Mouse (Mus musculus) hindbrain, embryonic 15.5 days (tissue): ENCODE results near the gene Sppl2b. TPM values are rescaled to one million over a fixed set of nuclear protein-coding genes. Genes with fewer than 3 reads are reported as not detected.
A peak's percentile ranks its signal among the peaks of the same experiment; 100 is the strongest.

Experiments used
- ATAC-seq: fragments of 200-750 bp; cut with Nextera tagmentation; 2 replicates; pipeline ENCODE4 v1.8.0; 2017; ENCODE audit warnings: low read depth, moderate number of reproducible peaks, moderate TSS enrichment; ENCODE audit not compliant: low FRiP score
- H3K27ac ChIP-seq: fragments of 300-500 bp; sonication (generic); replicated peaks from 2 replicates; pipeline ENCODE4 v1.5.1; 2015; ENCODE audit warnings: mild to moderate bottlenecking, inconsistent platforms
- H3K27me3 ChIP-seq: fragments of 300-500 bp; sonication (generic); 2 replicates; pipeline ENCODE4 v1.6.1; 2015; ENCODE audit warnings: control low read depth, inconsistent platforms
- H3K36me3 ChIP-seq: fragments of 300-500 bp; sonication (generic); 2 replicates; pipeline ENCODE4 v1.6.1; 2015; ENCODE audit warnings: control low read depth, inconsistent platforms
- H3K4me1 ChIP-seq: fragments of 300-500 bp; sonication (generic); replicated peaks from 2 replicates; pipeline ENCODE4 v1.6.1; 2015; ENCODE audit warnings: control low read depth, inconsistent platforms
- H3K4me2 ChIP-seq: fragments of 300-500 bp; sonication (generic); 2 replicates; pipeline ENCODE4 v1.6.1; 2015; ENCODE audit warnings: moderate library complexity, mild to moderate bottlenecking, inconsistent platforms
- H3K4me3 ChIP-seq: fragments of 300-500 bp; sonication (generic); 2 replicates; pipeline ENCODE4 v1.5.1; 2015; ENCODE audit warnings: mild to moderate bottlenecking, inconsistent platforms
- H3K9ac ChIP-seq: fragments of 300-500 bp; sonication (generic); 2 replicates; pipeline ENCODE4 v1.6.1; 2015; ENCODE audit warnings: inconsistent platforms
- H3K9me3 ChIP-seq: fragments of 300-500 bp; sonication (generic); 2 replicates; pipeline ENCODE4 v1.6.1; 2016; ENCODE audit warnings: control low read depth, inconsistent platforms
- WGBS: fragments of 180-500 bp; shearing (Covaris S2); methylation state at CpG from one replicate; pipeline ENCODE4 v1.1.7; 2015; 5-methylcytosine and 5-hydroxymethylcytosine counted together
- polyA plus RNA-seq: library from polyadenylated mRNA; unstranded; fragments of >200 nt; fragmentation: Nextera tagmentation; extraction: Ambion mirVana; gene quantifications from 2 replicates; pipeline ENCODE4 v1.2.1, GENCODE M21; 2015

Sppl2b gene
- polyA plus RNA-seq, 1 experiment from 2014 or later, result 87.4 TPM

DNA sequence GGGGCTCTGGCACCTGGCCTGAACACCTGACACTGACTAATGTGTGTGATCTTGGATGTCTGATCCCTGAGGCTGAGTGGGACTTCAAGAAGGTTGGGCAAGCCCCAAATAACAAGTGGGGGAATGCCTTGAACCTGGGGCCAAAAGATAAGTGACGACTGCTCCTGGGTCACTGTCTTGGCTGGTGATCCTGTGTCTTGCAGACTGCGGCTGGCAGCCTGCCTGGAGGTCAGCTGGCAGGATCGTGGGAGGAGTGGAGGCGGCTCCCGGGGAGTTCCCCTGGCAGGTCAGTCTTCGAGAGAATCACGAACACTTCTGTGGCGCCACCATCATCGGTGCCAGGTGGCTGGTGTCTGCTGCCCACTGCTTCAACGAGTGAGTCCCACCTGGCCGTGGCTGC is 32.1 kb downstream of the Sppl2b start:
- H3K4me2 ChIP-seq, result no peak overlapping the region

DNA sequence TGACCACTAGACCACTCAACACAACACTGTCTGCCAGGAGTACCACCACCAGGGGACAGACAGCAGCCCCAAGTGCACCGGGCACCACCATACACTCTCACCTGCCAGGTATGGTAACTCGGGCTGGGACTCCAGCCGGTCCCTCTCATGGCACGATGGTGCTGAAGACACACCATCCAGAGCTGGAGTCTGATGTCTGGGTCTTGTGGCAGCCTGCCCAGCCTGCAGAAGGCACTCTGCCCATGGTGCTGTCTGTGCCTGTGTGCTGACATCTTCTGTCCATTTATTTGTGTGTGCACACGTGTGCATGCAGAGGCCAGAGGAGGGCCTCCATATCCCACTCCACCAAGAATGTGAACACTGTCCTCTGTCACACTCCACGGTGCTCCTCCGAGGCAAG is 40.0 kb downstream of the Sppl2b start:
- no peaks in the 10 kb centered on the region for H3K9me3 ChIP-seq
- WGBS, result 88% methylated on average over 7 of the region's 7 CpGs
- H3K27me3 ChIP-seq, result no peaks in the 10 kb centered on the region
- peaks cover 19% of the 10 kb centered on the region for H3K4me1 ChIP-seq
- ATAC-seq, result no peak
- no peaks in the 10 kb centered on the region for H3K36me3 ChIP-seq
- no peak overlapping the region for H3K27ac ChIP-seq
- no peak overlapping the region for H3K4me2 ChIP-seq
- no peak overlapping the region for H3K9ac ChIP-seq
- H3K4me3 ChIP-seq, result no peak overlapping the region

More for the DNA sequence above, 32.1 kb downstream of the Sppl2b start:
- Histone ChIP-seq H3K4me1 (no peaks in the 10 kb centered on the region), H3K27me3 (peaks cover 9% of the 10 kb centered on the region; the same call in 1 of the 2 replicates), H3K9ac (no peak overlapping the region), H3K27ac (no peak overlapping the region), H3K4me3 (no peak overlapping the region), H3K9me3 (no peaks in the 10 kb centered on the region), H3K36me3 (no peaks in the 10 kb centered on the region)
- ATAC-seq, result no peak
- 71% methylated on average over 11 of the region's 11 CpGs for WGBS

DNA sequence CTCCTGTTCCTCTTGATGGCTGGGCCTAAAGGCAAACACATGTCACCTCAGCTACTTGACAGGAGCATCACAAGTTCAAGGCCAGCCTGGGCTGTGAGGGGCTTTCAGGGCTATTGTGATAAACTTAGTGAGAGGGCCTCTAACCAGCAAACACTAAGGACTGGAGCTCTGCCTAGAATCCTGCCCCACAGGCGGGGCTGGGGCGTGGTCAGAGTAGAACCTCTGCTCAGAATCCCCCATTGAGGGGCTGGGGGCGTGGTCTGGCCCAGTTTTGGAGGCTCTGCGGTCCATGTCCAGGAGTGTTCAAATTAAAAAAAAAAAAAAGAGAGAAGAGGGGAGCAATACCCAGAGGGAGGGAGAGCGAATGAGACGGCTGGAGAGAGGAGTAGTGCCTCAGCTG is 40.6 kb downstream of the Sppl2b start:
- Histone ChIP-seq H3K9ac (no peak overlapping the region), H3K27me3 (no peaks in the 10 kb centered on the region), H3K36me3 (no peaks in the 10 kb centered on the region), H3K27ac (no peak overlapping the region), H3K4me2 (no peak overlapping the region), H3K4me3 (no peak overlapping the region), H3K4me1 (peaks cover 19% of the 10 kb centered on the region), H3K9me3 (no peaks in the 10 kb centered on the region)
- no peak for ATAC-seq
- 81% methylated on average over 6 of the region's 6 CpGs for WGBS

DNA sequence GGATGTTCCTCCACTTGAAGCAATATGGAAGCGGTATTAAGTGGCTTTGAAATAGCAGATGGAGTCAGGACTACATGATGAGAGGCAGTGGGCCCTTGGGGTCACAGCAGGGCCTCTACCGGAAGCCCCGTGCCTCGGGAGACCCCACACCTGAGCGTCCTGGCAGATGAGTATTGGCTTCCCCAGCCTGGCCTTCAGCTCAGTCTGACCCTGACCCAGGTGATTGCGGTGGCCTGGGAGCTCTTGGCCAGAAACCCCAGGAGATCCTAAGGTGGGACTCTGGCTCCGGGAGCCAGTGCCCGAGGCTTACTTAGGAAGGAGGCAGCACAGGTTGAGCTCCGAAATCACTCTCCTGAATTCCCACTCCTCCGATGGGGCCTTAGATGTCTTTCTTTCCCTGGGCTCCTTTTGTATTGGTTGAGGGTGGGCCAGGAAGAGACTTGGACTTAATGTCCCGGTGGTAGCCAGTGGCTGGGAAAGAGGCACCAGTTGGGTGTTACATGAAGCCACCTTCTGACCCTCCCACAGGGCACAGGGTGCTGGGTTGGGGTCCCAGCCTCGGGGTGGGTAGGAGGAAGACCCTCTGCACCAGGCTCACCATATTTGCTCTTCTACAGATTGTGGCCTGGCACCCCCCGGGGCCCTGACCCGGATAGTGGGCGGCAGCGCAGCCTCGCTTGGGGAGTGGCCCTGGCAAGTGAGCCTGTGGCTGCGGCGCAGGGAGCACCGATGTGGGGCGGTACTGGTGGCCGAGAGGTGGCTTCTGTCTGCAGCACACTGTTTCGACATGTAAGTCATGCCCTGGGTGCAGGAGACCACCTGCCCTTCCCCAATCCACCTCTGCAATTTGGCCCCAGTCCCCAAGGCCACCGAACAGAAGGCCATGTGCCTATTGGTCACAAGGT is 41.8 kb downstream of the Sppl2b start:
- ATAC-seq, result no peak
- Histone ChIP-seq H3K9ac (no peak overlapping the region), H3K4me3 (no peak overlapping the region), H3K27ac (no peak overlapping the region), H3K36me3 (0 out of 2 replicates have a peak, but pooled peaks cover under 1% of the 10 kb centered on the region), H3K27me3 (no peaks in the 10 kb centered on the region), H3K4me2 (no peak overlapping the region), H3K9me3 (no peaks in the 10 kb centered on the region), H3K4me1 (peaks cover 19% of the 10 kb centered on the region)
- 74% methylated on average over 24 of the region's 24 CpGs for WGBS

DNA sequence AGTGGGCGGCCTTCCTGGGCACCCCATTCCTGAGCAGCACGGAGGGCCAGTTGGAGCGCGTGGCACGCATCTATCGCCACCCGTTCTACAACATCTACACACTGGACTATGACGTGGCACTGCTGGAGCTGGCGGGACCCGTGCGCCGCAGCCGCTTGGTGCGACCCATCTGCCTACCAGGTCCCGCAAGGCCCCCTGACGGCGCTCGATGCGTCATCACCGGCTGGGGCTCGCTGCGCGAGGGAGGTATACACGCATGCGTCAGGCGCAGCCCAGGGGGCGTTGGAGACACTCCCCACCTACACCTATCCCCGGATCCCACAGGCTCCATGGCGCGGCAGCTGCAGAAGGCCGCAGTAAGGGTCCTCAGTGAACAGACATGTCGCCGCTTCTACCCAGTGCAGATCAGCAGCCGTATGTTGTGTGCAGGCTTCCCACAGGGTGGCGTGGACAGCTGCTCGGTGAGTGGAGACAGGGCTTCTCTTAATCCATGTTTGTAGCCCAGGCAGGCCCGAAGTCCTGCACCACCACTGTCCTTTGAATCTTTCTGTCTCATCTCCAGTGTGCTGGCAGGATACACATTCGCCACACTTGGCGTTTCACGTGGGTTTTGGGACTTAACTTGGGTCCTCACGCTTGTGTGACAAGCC is 42.9 kb downstream of the Sppl2b start:
- Histone ChIP-seq H3K4me1 (peaks cover 19% of the 10 kb centered on the region), H3K27me3 (no peaks in the 10 kb centered on the region), H3K4me2 (peak overlapping the region; percentile 20; the same call in 1 of the 2 replicates), H3K4me3 (no peak overlapping the region), H3K9ac (no peak overlapping the region), H3K9me3 (no peaks in the 10 kb centered on the region), H3K27ac (no peak overlapping the region), H3K36me3 (peaks cover 10% of the 10 kb centered on the region)
- WGBS, result 34% methylated on average over 41 of the region's 41 CpGs
- ATAC-seq, result no peak

DNA sequence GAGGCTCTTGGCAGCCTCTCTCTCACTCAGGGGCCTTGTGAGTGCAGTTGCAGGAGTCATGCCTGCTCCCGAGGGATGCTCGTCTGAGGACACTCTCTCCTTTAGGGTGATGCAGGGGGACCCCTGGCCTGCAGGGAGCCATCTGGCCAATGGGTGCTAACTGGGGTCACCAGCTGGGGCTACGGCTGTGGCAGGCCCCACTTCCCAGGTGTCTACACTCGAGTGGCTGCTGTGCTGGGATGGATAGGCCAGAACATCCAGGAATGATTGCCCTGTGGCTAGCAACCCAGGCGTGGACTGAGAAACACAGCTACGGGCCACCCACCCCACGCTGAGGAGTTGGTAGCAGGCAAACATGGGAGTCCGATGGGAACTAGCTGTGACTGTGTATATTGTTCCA is 44.0 kb downstream of the Sppl2b start:
- Histone ChIP-seq H3K4me3 (peak overlapping the region; percentile 83), H3K27ac (no peak overlapping the region), H3K27me3 (no peaks in the 10 kb centered on the region), H3K36me3 (peaks cover 20% of the 10 kb centered on the region), H3K4me1 (peaks cover 19% of the 10 kb centered on the region), H3K4me2 (peak overlapping the region; percentile 89), H3K9ac (no peak overlapping the region; the same call in 1 of the 2 replicates), H3K9me3 (no peaks in the 10 kb centered on the region)
- WGBS, result 91% methylated on average over 8 of the region's 8 CpGs
- no peak for ATAC-seq

DNA sequence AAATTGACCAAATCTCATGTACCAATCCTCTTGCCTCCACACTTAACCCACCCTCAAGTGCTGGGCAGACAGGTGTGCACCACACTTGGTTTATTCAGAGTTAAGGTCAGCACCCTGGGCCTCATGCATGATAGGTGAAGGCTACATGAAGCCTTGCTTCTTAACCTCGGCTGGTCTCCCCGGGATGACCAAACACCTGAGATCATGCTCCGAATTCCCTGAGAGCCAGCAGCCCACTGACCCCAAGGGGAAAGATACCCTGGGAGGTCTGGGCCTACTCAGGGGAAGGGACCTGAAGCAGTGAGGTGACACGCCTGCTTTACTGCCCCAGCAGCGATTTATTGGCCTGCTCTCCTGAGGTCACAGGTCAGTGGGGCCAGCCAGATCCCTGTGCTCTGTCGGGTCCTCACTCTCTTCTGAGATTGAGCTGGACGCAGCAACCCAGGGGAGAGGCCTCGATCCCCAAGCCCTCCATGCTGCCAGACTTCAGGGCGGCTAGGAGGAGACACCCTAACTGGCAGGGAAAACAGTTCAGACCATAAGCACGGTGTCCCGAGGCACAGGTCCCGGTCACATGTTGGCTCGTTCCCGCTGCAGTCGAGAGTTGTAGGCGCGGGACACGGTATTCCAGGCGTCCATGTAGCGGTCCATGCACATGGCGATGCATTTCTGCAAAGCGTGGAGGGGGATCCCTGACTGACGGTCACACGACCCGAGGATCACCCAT is 44.7 kb downstream of the Sppl2b start:
- 16% methylated on average over 25 of the region's 25 CpGs for WGBS
- H3K27ac ChIP-seq, result peak overlapping the region; percentile 92
- ATAC-seq, result peak; percentile 24
- no peaks in the 10 kb centered on the region for H3K27me3 ChIP-seq
- H3K9ac ChIP-seq, result peak overlapping the region; percentile 86
- peaks cover 19% of the 10 kb centered on the region for H3K4me1 ChIP-seq
- H3K9me3 ChIP-seq, result no peaks in the 10 kb centered on the region
- peak overlapping the region; percentile 89 for H3K4me2 ChIP-seq
- H3K36me3 ChIP-seq, result peaks cover 27% of the 10 kb centered on the region
- H3K4me3 ChIP-seq, result peak overlapping the region; percentile 83

DNA sequence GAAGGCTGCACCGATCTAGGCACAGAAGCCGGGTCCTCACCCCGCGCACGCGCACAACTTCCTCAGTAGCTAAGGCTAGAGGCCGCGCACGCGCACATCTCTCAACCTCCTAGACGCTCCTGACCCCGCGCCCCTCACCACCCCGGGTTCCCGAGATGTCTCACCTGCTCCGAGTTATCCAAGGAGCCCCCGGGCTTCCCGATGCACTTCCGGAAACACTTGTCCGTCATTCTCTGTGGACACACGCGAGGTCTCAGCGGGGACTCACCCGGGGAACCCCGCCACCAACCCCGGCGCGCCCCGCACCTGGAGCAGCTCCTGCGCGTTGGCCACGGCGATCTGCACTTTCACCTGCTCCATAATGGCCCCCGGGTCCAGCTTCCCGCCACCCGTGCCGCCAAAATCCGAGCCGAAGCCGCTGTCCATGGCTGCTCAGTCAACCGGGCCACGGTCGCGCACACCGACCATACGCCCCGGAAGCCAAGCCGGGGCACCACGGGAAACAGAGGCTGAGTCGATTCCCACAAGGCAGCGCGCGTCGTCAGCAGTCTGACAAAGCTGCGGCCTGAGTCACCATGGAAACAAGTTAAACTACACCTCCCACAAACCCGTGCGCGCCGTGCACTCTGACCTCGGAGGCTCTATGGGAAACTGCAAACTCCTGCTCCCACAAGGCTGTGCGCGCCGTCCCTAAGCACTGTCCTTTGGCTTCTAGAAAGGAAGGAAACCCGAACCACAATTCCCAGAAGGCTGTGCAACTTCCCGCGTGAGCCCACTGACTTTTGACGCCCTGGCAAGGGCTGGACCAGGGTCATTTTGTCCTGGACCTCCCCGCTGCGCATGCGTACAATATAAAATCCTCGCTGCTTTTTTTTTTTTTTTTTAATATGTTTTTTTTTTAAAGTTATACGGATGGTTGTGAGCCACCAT is 45.5 kb downstream of the Sppl2b start, which contains the start of gene Timm13:
Gene Timm13 (minus strand): TSS at position 652 of the 930 bp plus-strand sequence.
- H3K27me3 ChIP-seq, result no peaks in the 10 kb centered on the region
- peak within 1 kb of the TSS; percentile 89 for H3K4me2 ChIP-seq
- H3K9me3 ChIP-seq, result no peaks in the 10 kb centered on the region
- peak within 1 kb of the TSS; percentile 92 for H3K27ac ChIP-seq
- peak within 1 kb of the TSS; percentile 86 for H3K9ac ChIP-seq
- under 1% methylated on average over 72 of the region's 72 CpGs for WGBS
- peak; percentile 95 for ATAC-seq
- H3K4me3 ChIP-seq, result peak within 1 kb of the TSS; percentile 83
- H3K36me3 ChIP-seq, result peaks cover 34% of the 10 kb centered on the region
- H3K4me1 ChIP-seq, result peaks cover 19% of the 10 kb centered on the region

DNA sequence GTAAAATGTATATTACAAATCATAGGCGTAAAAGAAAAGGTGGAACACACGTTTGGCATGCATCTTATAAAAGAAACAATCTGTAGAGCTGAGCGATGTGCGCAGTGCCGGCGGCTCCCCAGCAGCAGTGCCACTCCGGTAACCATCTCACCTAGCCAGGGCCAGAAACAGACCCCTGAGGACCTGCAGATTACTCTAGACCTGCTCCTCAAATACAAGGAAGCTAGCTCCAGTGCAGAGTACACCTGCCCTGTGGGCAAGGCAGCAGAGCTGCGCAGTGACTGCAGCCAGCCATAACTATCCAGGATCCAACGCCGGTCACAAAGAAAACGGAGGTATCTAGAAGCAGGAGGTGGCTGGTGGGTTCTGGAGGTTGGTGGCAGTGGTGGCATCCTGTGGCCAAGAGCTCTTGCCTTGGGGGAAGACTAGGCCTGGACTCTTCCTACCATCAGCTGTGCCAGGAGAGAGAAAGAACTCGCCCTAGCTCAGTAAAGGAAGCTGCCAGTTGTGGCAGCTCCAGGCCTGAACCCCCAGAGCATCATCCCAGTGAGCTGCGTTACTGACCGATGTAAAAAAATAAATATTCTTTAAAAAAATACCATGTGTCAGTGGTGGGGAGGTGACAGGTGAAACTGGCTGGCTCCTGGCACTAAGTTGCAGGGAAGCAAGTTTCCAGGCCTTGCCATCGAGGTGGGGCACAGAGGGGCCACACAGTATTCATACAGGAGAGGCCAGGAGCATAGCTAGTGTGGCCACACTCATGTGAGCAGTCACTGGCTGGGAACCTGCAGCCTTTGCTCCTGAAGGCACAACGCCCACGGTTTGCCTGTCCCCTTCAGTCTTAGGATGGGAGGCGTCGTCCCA is 46.6 kb downstream of the Sppl2b start:
- peaks cover 44% of the 10 kb centered on the region for H3K36me3 ChIP-seq
- no peaks in the 10 kb centered on the region for H3K9me3 ChIP-seq
- no peak overlapping the region for H3K9ac ChIP-seq
- peak overlapping the region; percentile 71 for H3K27ac ChIP-seq
- peak overlapping the region; percentile 83 for H3K4me3 ChIP-seq
- ATAC-seq, result no peak
- 89% methylated on average over 19 of the region's 19 CpGs for WGBS
- H3K4me1 ChIP-seq, result peaks cover 19% of the 10 kb centered on the region
- H3K27me3 ChIP-seq, result no peaks in the 10 kb centered on the region
- H3K4me2 ChIP-seq, result peak overlapping the region; percentile 89

DNA sequence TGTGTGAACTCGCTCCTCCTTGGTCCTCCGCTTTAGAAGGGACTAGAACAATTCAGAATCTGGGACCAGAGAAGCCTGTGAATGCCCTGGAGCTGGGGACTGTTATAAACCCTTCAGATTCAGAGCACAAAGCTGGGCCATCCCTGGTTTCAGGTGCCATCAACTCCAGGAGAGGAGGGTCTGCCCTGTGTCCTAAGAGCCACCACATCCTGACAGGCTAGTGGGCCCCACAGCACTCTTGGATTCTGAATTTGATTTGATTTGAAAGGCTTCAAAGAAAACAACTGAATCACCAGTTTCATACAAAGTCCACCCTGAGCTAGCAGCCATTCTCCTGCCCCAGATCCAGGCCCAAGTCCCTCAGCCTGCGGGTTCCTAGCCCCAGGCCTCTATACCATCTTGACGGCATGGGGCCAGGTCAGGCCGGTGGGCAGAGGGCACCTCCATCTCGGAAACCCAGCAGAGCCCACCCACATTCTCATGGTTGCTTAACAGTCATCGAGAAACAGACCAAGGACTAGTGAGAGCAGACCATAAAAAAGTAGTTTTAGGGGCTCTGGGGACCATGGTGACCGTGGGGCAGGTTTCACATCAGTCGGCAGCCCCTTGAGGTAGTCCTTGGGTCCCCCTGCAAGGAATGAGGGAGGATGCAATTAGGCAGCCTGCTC is 47.3 kb downstream of the Sppl2b start:
- 95% methylated on average over 9 of the region's 9 CpGs for WGBS
- Histone ChIP-seq H3K9ac (no peak overlapping the region), H3K9me3 (no peaks in the 10 kb centered on the region), H3K4me2 (no peak overlapping the region), H3K36me3 (peaks cover 47% of the 10 kb centered on the region), H3K27me3 (no peaks in the 10 kb centered on the region), H3K4me3 (no peak overlapping the region), H3K4me1 (peaks cover 19% of the 10 kb centered on the region), H3K27ac (no peak overlapping the region)
- ATAC-seq, result no peak
